Mouse (Mus musculus): ENCODE data around the gene Defb21. TPM values are rescaled to one million over a fixed set of nuclear protein-coding genes. Genes with fewer than 3 reads are reported as not detected.

The Defb21 gene
- polyA plus RNA-seq, 1 experiment from 2014 or later = not detected

DNA sequence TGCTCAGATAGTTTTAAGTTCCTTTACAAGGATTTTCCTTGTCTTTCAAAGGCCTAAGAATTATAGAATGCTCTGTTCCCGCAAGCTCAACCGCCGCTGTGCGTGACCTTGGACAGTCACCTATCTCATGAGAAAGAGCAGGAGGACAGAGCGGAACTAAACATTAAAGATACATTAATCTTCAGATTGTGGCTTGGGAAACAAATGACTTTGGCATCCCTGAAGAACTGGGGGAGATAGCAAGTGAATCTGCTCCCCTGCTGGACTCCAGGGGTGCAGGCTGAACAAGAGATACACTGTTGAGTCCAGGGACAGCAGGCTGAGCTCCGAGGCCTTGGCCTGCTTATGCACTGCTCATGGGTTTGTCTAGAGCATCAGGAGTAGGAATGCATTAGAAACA, 27.5 kb downstream of the Defb21 start:
- Histone ChIP-seq H3K9ac (ENCODE audit: low read depth, low read length) (no peak overlapping the region), H3K27ac (ENCODE audit: low read length) (no peak overlapping the region), H3K4me3 (ENCODE audit: low read length) (no peak overlapping the region), H3K9me3 (ENCODE audit: control insufficient read depth, low read length) (no peaks in the 10 kb centered on the region), H3K36me3 (ENCODE audit: control insufficient read depth, insufficient read depth, low read length) (no peaks in the 10 kb centered on the region), H3K27me3 (replicated peaks; ENCODE audit: control insufficient read depth, insufficient read depth, low read length) (no peaks in the 10 kb centered on the region), H3K4me1 (ENCODE audit: control insufficient read depth, insufficient read depth, low read length) (no peaks in the 10 kb centered on the region), H3K4me2 (ENCODE audit: low read depth, low read length) (no peak overlapping the region)
- no peak for ATAC-seq
- WGBS = 60% methylated on average over 6 of the region's 6 CpGs

DNA sequence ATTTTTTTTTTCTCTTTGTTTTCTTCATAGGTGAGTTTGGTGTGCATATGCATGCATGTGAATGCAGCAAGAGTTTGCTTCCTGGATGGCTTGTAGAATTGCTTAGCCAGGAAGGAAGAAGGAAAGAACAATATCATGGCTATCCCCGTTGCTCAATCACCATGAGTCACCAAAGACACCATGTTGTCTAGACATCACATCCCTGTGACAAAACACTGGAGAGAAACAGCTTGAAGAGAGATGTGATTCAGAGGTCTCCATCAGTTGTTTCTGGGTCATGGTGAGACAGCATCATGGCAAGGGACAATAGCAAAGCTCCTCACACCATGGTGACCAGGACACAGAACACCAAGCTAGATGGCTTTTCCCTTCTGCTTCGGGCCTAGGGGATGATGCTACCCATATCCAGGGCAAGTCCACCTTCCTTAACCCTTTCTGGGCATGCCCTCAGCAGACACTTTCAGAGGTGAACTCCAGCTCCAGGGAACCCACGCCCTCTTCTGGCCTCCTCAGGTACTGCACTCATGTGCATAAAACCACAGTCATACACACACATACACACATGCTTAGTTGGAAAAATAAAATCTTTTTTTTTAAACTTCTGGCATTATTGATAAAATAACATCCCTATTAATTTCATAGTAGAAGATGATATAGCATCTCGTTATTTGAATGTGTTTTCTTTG, 28.9 kb downstream of the Defb21 start:
- H3K27me3 ChIP-seq (replicated peaks; ENCODE audit: control insufficient read depth, insufficient read depth, low read length) = no peaks in the 10 kb centered on the region
- ATAC-seq = no peak
- H3K4me2 ChIP-seq (ENCODE audit: low read depth, low read length) = no peak overlapping the region
- H3K9ac ChIP-seq (ENCODE audit: low read depth, low read length) = no peak overlapping the region
- no peaks in the 10 kb centered on the region for H3K4me1 ChIP-seq (ENCODE audit: control insufficient read depth, insufficient read depth, low read length)
- H3K27ac ChIP-seq (ENCODE audit: low read length) = no peak overlapping the region
- no peaks in the 10 kb centered on the region for H3K9me3 ChIP-seq (ENCODE audit: control insufficient read depth, low read length)
- H3K36me3 ChIP-seq (ENCODE audit: control insufficient read depth, insufficient read depth, low read length) = no peaks in the 10 kb centered on the region
- 74% methylated on average over 4 of the region's 4 CpGs for WGBS
- no peak overlapping the region for H3K4me3 ChIP-seq (ENCODE audit: low read length)

DNA sequence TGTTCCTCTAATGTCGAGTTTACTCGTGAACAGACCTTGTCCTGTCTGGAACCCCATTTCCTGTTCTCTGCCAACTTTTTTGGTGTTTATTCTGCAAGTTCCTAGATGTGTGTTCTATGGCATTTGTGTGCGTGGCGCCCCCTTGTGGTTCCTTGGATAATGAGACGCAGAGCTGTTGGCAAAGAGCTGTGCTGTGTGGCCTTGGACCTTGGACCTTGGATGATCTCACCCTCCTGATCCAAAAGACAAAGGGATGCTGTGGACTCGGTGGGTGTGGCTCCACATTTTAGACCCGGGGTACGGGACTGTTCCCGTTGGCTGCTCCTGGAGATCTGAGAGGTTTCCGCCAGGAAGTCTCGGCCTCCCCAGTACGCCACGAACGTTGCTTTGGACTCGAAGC, 31.5 kb downstream of the Defb21 start, which contains the start of gene Defb36:
Gene Defb36 (plus strand): TSS at position 271 of the 400 bp plus-strand sequence.
- Histone ChIP-seq H3K4me2 (ENCODE audit: low read depth, low read length) (no peak within 1 kb of the TSS), H3K9ac (ENCODE audit: low read depth, low read length) (no peak within 1 kb of the TSS), H3K9me3 (ENCODE audit: control insufficient read depth, low read length) (no peaks in the 10 kb centered on the region), H3K4me3 (ENCODE audit: low read length) (no peak within 1 kb of the TSS), H3K27ac (ENCODE audit: low read length) (no peak within 1 kb of the TSS), H3K27me3 (replicated peaks; ENCODE audit: control insufficient read depth, insufficient read depth, low read length) (no peaks in the 10 kb centered on the region), H3K36me3 (ENCODE audit: control insufficient read depth, insufficient read depth, low read length) (no peaks in the 10 kb centered on the region), H3K4me1 (ENCODE audit: control insufficient read depth, insufficient read depth, low read length) (no peaks in the 10 kb centered on the region)
- no peak for ATAC-seq
- 75% methylated on average over 15 of the region's 15 CpGs for WGBS

DNA sequence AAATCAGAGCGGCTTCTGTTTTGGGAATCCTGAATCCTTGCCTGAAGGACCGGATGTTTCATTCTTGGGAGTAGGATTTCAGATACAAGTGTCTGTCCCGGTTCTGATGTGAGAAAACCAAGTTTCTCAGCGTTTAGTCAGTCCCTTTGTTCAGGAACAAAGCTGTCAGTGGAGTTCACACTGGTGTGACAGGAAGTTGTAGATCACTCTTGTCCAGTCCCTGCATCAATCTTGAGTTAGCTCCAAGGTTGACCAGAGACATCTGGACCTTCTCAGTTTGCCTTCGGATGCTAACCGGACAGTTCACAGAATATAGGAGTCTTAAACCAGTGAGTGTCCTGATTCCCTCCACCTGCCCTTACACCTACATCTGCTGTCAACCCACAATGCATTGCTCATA, 35.2 kb downstream of the Defb21 start:
- no peak overlapping the region for H3K9ac ChIP-seq (ENCODE audit: low read depth, low read length)
- no peaks in the 10 kb centered on the region for H3K9me3 ChIP-seq (ENCODE audit: control insufficient read depth, low read length)
- no peak overlapping the region for H3K4me3 ChIP-seq (ENCODE audit: low read length)
- ATAC-seq = no peak
- H3K27me3 ChIP-seq (replicated peaks; ENCODE audit: control insufficient read depth, insufficient read depth, low read length) = no peaks in the 10 kb centered on the region
- 41% methylated on average over 6 of the region's 6 CpGs for WGBS
- H3K36me3 ChIP-seq (ENCODE audit: control insufficient read depth, insufficient read depth, low read length) = no peaks in the 10 kb centered on the region
- no peak overlapping the region for H3K27ac ChIP-seq (ENCODE audit: low read length)
- no peak overlapping the region for H3K4me2 ChIP-seq (ENCODE audit: low read depth, low read length)
- H3K4me1 ChIP-seq (ENCODE audit: control insufficient read depth, insufficient read depth, low read length) = no peaks in the 10 kb centered on the region

DNA sequence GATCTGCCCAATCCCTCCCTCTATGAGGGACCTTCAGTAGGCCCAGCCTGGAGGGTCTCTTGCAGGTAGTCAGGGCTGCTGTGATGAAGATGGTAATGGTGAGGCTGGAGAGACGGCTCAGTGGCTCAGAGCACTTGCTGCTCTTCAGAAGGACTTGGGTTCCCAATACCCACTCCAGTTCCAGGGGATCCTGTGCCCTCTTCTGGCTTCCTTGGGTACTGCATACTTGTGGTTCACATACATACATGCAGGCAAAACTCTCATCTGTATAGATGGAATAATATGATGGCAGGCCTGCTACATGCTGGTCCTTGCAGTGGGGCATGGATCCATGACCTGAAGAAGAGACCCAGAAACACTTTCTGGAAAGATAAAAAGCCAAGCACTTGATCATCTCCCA, 36.2 kb downstream of the Defb21 start:
- Histone ChIP-seq H3K9ac (ENCODE audit: low read depth, low read length) (no peak overlapping the region), H3K4me1 (ENCODE audit: control insufficient read depth, insufficient read depth, low read length) (no peaks in the 10 kb centered on the region), H3K9me3 (ENCODE audit: control insufficient read depth, low read length) (no peaks in the 10 kb centered on the region), H3K4me3 (ENCODE audit: low read length) (no peak overlapping the region), H3K27me3 (replicated peaks; ENCODE audit: control insufficient read depth, insufficient read depth, low read length) (no peaks in the 10 kb centered on the region), H3K4me2 (ENCODE audit: low read depth, low read length) (no peak overlapping the region), H3K27ac (ENCODE audit: low read length) (no peak overlapping the region), H3K36me3 (ENCODE audit: control insufficient read depth, insufficient read depth, low read length) (no peaks in the 10 kb centered on the region)
- WGBS = 92% methylated on average over 1 of the region's 1 CpGs
- no peak for ATAC-seq

DNA sequence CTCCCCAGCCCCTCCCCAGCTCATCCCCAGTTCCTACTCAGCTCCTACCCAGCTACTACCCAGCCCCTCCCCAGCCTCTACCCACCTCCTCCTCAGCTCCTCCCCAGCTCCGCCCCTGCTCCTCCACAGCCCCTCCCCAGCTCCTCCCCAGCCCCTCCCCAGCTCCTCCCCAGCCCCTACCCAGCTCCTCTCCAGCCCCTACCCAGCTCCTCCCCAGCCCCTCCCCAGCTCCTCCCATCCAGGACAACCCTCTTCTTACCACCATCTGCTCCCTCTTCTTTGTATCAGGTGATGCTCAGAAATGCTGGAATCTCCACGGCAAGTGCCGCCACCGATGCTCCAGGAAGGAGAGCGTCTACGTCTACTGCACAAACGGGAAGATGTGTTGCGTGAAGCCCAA, 39.6 kb downstream of the Defb21 start:
- ATAC-seq = no peak
- Histone ChIP-seq H3K9me3 (ENCODE audit: control insufficient read depth, low read length) (no peaks in the 10 kb centered on the region), H3K4me3 (ENCODE audit: low read length) (no peak overlapping the region), H3K27ac (ENCODE audit: low read length) (no peak overlapping the region), H3K36me3 (ENCODE audit: control insufficient read depth, insufficient read depth, low read length) (no peaks in the 10 kb centered on the region), H3K4me2 (ENCODE audit: low read depth, low read length) (no peak overlapping the region), H3K4me1 (ENCODE audit: control insufficient read depth, insufficient read depth, low read length) (no peaks in the 10 kb centered on the region), H3K27me3 (replicated peaks; ENCODE audit: control insufficient read depth, insufficient read depth, low read length) (no peaks in the 10 kb centered on the region), H3K9ac (ENCODE audit: low read depth, low read length) (no peak overlapping the region)
- 36% methylated on average over 8 of the region's 8 CpGs for WGBS

DNA sequence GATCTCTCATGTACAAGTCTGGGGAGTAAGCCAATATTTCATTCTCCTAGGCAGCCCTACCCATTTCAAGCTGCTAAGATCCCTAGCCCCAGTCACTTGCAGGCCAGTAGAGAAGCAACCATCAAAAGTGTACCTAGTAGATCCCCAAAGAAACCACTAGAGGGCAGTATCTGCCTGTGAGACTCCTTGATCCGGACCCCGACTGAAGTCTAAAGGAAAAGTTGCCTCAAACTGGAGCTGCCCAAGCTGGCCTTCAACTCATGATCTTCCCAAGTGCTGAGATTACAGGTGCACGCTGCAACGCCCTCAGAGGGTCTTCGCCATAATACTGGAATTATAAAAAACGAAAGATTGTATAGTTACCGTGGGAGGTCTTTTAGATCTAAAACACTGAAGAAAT, 43.0 kb downstream of the Defb21 start:
- WGBS = 10% methylated on average over 7 of the region's 7 CpGs
- Histone ChIP-seq H3K9me3 (ENCODE audit: control insufficient read depth, low read length) (no peaks in the 10 kb centered on the region), H3K4me1 (ENCODE audit: control insufficient read depth, insufficient read depth, low read length) (no peaks in the 10 kb centered on the region), H3K9ac (ENCODE audit: low read depth, low read length) (no peak overlapping the region), H3K36me3 (ENCODE audit: control insufficient read depth, insufficient read depth, low read length) (no peaks in the 10 kb centered on the region), H3K27me3 (replicated peaks; ENCODE audit: control insufficient read depth, insufficient read depth, low read length) (no peaks in the 10 kb centered on the region), H3K27ac (ENCODE audit: low read length) (no peak overlapping the region), H3K4me3 (ENCODE audit: low read length) (no peak overlapping the region), H3K4me2 (ENCODE audit: low read depth, low read length) (no peak overlapping the region)
- peak; percentile 76; the same call in 1 of the 2 replicates for ATAC-seq

DNA sequence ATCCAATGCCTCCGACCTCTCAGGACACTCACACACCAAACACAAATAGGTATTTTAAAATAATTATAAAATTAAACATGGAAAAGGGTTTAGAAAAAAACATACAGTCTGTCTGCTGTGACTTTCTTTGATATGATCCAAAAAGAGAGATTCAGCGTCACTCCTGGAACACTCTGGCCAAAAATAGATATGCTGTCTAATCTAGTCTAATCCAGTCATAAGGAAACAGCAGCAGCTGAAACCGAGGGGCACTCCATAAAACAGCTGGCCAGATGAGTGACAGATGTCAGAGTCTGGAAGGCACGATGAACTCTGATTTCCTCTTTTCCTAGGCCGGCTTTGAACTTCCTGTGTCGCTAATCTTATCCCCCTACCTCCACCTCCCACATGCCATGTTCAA, 43.9 kb downstream of the Defb21 start:
- H3K4me3 ChIP-seq (ENCODE audit: low read length) = no peak overlapping the region
- 76% methylated on average over 6 of the region's 6 CpGs for WGBS
- no peak for ATAC-seq
- no peaks in the 10 kb centered on the region for H3K36me3 ChIP-seq (ENCODE audit: control insufficient read depth, insufficient read depth, low read length)
- H3K9me3 ChIP-seq (ENCODE audit: control insufficient read depth, low read length) = no peaks in the 10 kb centered on the region
- H3K9ac ChIP-seq (ENCODE audit: low read depth, low read length) = no peak overlapping the region
- no peaks in the 10 kb centered on the region for H3K27me3 ChIP-seq (replicated peaks; ENCODE audit: control insufficient read depth, insufficient read depth, low read length)
- H3K4me2 ChIP-seq (ENCODE audit: low read depth, low read length) = no peak overlapping the region
- no peak overlapping the region for H3K27ac ChIP-seq (ENCODE audit: low read length)
- H3K4me1 ChIP-seq (ENCODE audit: control insufficient read depth, insufficient read depth, low read length) = no peaks in the 10 kb centered on the region

DNA sequence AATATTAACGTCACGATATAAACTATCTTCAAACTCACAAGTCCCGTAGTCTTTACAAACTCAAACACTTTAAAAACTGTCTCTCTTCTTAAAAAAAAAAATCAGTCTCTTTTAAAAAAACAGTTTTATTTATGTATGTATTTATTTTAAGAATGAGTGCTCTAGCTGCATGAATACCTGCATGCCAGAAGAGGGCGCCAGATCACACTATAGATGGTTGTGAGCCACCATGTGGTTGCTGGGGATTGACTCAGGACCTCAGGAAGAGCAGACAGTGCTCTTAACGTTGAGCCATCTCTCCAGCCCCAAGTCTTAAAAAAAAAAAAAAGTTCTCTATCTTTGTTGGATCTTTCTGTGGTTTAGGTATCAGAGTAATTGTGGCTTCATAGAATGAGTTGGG, 44.8 kb downstream of the Defb21 start:
- no peak overlapping the region for H3K9ac ChIP-seq (ENCODE audit: low read depth, low read length)
- no peaks in the 10 kb centered on the region for H3K36me3 ChIP-seq (ENCODE audit: control insufficient read depth, insufficient read depth, low read length)
- H3K27ac ChIP-seq (ENCODE audit: low read length) = no peak overlapping the region
- H3K4me1 ChIP-seq (ENCODE audit: control insufficient read depth, insufficient read depth, low read length) = no peaks in the 10 kb centered on the region
- H3K4me3 ChIP-seq (ENCODE audit: low read length) = no peak overlapping the region
- ATAC-seq = no peak
- no peaks in the 10 kb centered on the region for H3K27me3 ChIP-seq (replicated peaks; ENCODE audit: control insufficient read depth, insufficient read depth, low read length)
- 61% methylated on average over 5 of the region's 5 CpGs for WGBS
- no peak overlapping the region for H3K4me2 ChIP-seq (ENCODE audit: low read depth, low read length)
- no peaks in the 10 kb centered on the region for H3K9me3 ChIP-seq (ENCODE audit: control insufficient read depth, low read length)

All from intestine, embryonic 16.5 days (tissue).